Mouse (Mus musculus) testis, adult 2 months (tissue): Measurements from ENCODE around the gene Ndufs1. TPM values are rescaled to one million over a fixed set of nuclear protein-coding genes. Genes with fewer than 3 reads are reported as not detected.

ENCODE experiments used
- H3K27ac ChIP-seq: fragments of 200-500 bp; 2 replicates; pipeline ENCODE4 v1.5.1; 2012; ENCODE audit warnings: low read depth, low read length; ENCODE audit not compliant: control insufficient read depth, insufficient read depth
- H3K27me3 ChIP-seq: fragments of 200-500 bp; 2 replicates; pipeline ENCODE4 v1.6.1; 2012; ENCODE audit warnings: mild to moderate bottlenecking, low read length, moderate library complexity; ENCODE audit not compliant: control insufficient read depth, insufficient read depth
- H3K36me3 ChIP-seq: fragments of 200-500 bp; 2 replicates; pipeline ENCODE4 v1.6.1; 2012; ENCODE audit warnings: mild to moderate bottlenecking, low read length; ENCODE audit not compliant: control insufficient read depth, insufficient read depth
- H3K4me1 ChIP-seq: fragments of 200-500 bp; 2 replicates; pipeline ENCODE4 v1.6.1; 2012; ENCODE audit warnings: low read length; ENCODE audit not compliant: control insufficient read depth, insufficient read depth
- H3K4me3 ChIP-seq: fragments of 200-500 bp; 2 replicates; pipeline ENCODE4 v1.5.1; 2012; ENCODE audit warnings: low read depth, mild to moderate bottlenecking, low read length, moderate library complexity, mixed read lengths; ENCODE audit not compliant: control insufficient read depth
- CTCF ChIP-seq: fragments of 200-500 bp; IDR thresholded peaks from 2 replicates; pipeline ENCODE4 v1.5.1; 2012; ENCODE audit warnings: low read depth, mild to moderate bottlenecking, inconsistent platforms, low read length, moderate library complexity; ENCODE audit not compliant: control insufficient read depth, insufficient read depth, insufficient replicate concordance
- POLR2A ChIP-seq: fragments of 200-500 bp; IDR thresholded peaks from 2 replicates; pipeline ENCODE4 v1.6.1; 2012; ENCODE audit warnings: low read depth, mild to moderate bottlenecking, inconsistent platforms, low read length, moderate library complexity; ENCODE audit not compliant: control insufficient read depth
- polyA plus RNA-seq: library from polyadenylated mRNA; depleted of rRNA; stranded (reverse); fragments of >200 nt; gene quantifications from 2 replicates; pipeline ENCODE4 v1.2.3, GENCODE M21; 2012; rRNA removed

Gene Ndufs1
- 27.8 and 32.4 TPM in 2 replicates for polyA plus RNA-seq

DNA sequence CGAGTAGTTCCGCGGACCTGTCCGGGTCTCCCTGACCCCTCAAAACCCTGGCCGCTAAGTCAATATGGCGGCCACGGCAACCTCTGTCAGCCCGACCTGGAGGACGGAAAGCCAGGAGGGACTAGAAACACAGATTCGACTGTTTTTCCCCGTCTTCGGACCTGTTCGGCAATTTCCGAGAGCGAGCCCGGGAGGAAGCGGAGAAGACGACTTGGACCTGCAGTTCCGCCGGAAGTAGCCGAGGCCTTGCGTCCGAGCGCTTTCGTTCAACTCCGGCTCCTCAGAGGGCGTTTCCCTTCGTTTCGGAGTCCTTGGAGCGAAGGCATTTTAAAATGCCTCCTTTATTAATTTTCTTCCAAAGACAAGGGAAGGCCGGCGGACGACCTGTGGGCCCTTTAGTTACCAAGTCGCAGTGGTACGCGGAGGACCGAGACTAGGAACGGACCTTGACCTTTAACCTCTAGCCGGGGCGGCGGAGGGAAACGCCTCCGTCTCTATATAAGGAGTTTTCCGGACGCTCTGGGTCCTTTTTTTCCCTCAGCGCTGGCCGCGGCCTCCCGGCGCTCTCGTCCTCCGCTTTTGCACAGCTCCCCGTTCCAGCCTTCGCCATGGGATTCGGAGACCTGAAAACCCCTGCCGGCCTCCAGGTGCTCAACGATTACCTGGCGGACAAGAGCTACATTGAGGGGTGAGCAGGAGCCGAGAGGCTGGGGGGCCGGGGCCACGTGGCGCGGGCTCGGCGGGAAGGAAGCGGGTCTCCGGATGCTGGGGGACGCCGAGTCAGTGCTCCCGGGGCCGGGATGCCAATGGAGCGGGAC is at the start of gene Ndufs1, which contains the start of gene Eef1b2:
Gene Ndufs1, minus strand, starts transcription at position 230 of the 818 bp plus-strand sequence.
Gene Eef1b2, plus strand, starts transcription at position 222 of the 818 bp plus-strand sequence.
- Histone ChIP-seq H3K4me1 (peaks cover 5% of the 10 kb centered on the region; the same call in 1 of the 2 replicates), H3K4me3 (peak within 1 kb of the TSS; percentile 99), H3K27me3 (no peaks in the 10 kb centered on the region), H3K36me3 (peaks cover 1% of the 10 kb centered on the region), H3K27ac (peak within 1 kb of the TSS; percentile 76)
- no peak for TF ChIP-seq CTCF
- TF ChIP-seq POLR2A = peak; percentile 77

DNA sequence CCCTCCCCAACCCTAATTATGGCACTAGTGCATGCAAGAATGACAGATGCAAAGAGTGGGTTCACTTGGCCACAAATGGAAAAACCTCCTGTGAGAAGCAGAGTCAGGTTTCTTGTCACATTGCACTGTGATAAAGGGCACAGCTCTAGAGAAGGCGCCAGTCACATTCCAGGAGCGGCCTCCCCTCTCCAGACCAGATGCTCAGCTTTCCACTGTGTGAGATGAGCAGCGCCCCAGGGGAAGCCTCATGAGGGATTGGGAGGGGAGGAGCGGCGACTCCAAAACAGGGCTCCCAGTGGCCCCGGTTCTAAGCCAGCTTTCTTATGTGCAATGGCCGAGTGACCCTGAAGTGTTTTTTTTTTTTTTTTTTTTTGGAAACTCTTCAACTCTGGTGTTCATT is 49.3 kb upstream of the Ndufs1 start:
- Histone ChIP-seq H3K27ac (no peak overlapping the region), H3K36me3 (no peaks in the 10 kb centered on the region), H3K4me3 (no peak overlapping the region), H3K4me1 (no peaks in the 10 kb centered on the region), H3K27me3 (no peaks in the 10 kb centered on the region)
- TF ChIP-seq CTCF (no peak), POLR2A (no peak)

DNA sequence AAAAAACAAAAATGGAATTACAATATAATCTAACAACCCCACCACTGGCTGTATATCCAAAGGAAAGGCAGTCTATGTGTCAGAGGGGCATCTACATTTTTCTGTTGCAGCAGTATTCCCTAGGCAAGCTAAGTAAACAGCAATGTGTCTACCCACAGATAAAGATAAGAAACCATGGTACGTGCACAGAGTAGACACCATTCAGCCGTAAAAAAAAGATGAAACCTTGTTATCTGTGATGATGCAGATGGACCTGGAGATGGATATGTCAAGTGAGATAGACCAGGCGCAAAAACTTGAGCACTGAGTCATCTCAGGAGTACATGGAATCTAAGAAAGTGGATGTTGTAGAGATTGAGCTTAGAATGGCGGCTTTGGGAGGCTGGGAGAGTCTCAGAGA is 48.4 kb upstream of the Ndufs1 start:
- TF ChIP-seq POLR2A (no peak), CTCF (no peak)
- no peaks in the 10 kb centered on the region for H3K4me1 ChIP-seq
- no peaks in the 10 kb centered on the region for H3K27me3 ChIP-seq
- H3K36me3 ChIP-seq = no peaks in the 10 kb centered on the region
- H3K4me3 ChIP-seq = no peak overlapping the region
- no peak overlapping the region for H3K27ac ChIP-seq

DNA sequence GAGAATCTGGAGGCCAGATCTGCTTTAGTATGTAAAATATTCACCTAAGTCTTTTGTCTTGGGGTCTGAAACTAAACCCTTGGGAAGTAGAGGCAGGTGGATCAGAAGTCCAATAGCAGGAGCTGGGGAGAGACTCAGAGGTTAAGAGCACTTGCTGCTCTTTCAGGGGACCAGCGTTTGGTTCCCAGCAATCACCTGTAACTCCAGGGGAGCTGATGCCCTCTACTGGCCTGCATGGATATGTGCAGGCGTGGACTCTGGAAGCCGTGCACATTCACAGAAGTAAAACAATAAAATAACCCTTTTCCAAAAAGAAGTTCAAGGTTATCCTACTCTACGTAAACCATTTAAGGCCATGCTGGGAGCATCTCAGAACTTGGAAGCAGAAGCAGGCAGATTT is 42.6 kb upstream of the Ndufs1 start:
- TF ChIP-seq CTCF = peak; percentile 37; the same call in 1 of the 2 replicates
- no peak for TF ChIP-seq POLR2A
- Histone ChIP-seq H3K4me1 (no peaks in the 10 kb centered on the region), H3K4me3 (no peak overlapping the region), H3K27ac (no peak overlapping the region), H3K36me3 (no peaks in the 10 kb centered on the region), H3K27me3 (no peaks in the 10 kb centered on the region)

DNA sequence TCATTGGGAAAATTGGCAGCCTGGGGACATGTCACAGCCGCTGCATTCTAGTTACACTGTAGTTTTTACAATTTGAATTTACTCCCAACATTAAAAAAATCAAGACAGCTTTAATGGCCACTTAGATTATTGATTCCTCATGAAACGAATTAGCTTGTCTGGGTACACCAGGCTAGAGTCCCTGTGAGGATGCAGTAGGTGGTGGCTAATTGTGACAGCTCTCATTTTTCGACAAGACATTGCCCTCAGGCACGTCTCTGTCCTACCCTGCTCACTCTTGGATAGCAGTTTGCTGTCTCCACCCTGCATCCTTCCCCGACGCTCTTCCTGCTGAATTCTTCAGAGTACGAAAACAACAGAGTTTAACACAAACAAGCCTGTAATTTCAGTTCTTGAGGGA is 38.0 kb upstream of the Ndufs1 start:
- TF ChIP-seq POLR2A = no peak
- no peak for TF ChIP-seq CTCF
- Histone ChIP-seq H3K36me3 (no peaks in the 10 kb centered on the region), H3K4me1 (no peaks in the 10 kb centered on the region; the same call in 1 of the 2 replicates), H3K27me3 (no peaks in the 10 kb centered on the region), H3K27ac (no peak overlapping the region), H3K4me3 (no peak overlapping the region)

DNA sequence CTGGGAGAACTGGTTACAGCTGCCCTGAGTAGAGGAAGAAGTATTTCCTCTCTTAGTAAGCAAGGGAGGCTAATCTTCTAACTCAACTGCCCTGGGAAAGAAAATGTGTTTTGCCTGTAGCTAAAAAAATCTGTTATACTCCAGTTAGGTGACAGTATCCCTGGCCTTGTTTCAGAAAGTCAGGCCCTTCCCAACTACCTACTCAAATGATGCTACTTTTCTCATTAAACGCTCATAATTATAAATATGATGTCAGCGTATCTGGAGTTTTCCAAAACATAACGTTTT is 37.6 kb upstream of the Ndufs1 start, which contains the start of gene Gpr1:
Gene Gpr1, minus strand, starts transcription at position 273 of the 288 bp plus-strand sequence.
- Histone ChIP-seq H3K4me3 (no peak within 1 kb of the TSS), H3K4me1 (no peaks in the 10 kb centered on the region; the same call in 1 of the 2 replicates), H3K27me3 (no peaks in the 10 kb centered on the region), H3K27ac (no peak within 1 kb of the TSS), H3K36me3 (no peaks in the 10 kb centered on the region)
- no peak for TF ChIP-seq POLR2A
- TF ChIP-seq CTCF = no peak

DNA sequence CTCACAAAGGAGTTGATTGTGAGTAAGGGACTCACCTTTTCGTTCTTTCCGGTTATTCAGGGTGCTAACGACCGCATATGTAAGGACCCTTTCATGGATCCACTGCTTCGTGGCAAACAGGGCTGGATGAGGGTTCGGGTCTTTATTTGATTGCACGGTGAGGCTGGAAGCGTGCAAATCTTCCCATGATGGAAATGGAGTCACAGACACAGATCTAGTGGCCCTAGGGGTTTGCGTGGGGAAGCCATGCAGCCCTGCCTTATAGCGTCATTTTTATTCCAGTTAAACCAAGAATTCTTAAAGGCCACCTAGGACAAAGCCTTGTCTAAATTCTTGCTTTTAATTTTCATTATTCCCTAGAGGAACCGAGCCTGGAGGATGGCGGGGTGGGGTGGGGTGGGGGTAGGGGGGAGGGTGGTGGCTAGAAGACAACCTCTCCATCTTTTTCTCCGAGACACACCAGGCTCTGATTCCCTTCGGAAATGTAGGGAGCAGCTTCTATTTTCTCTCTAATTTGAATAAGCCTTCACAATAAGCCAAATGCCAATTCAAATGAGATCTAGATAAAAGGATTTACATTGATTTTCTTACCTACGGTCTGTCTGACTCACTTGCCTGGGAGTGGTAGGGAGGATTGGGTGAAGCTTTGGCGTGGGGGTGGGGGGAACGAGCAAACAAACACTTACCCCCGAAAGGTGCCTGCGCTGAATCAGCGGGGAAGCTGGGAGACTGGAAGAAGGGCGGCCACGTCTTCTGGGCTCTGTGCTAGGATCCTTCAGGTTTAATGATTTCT is 37.0 kb upstream of the Ndufs1 start:
- no peak overlapping the region for H3K27ac ChIP-seq
- H3K36me3 ChIP-seq = no peaks in the 10 kb centered on the region
- no peak overlapping the region for H3K4me3 ChIP-seq
- no peaks in the 10 kb centered on the region for H3K27me3 ChIP-seq
- H3K4me1 ChIP-seq = no peaks in the 10 kb centered on the region; the same call in 1 of the 2 replicates
- TF ChIP-seq CTCF = no peak
- TF ChIP-seq POLR2A = no peak
